Mouse (Mus musculus): ENCODE results near the gene Lipa. TPM values are rescaled to one million over a fixed set of nuclear protein-coding genes. Genes with fewer than 3 reads are reported as not detected.

Lipa gene
- polyA plus RNA-seq, 1 experiment from 2014 or later: 30.7 TPM

DNA sequence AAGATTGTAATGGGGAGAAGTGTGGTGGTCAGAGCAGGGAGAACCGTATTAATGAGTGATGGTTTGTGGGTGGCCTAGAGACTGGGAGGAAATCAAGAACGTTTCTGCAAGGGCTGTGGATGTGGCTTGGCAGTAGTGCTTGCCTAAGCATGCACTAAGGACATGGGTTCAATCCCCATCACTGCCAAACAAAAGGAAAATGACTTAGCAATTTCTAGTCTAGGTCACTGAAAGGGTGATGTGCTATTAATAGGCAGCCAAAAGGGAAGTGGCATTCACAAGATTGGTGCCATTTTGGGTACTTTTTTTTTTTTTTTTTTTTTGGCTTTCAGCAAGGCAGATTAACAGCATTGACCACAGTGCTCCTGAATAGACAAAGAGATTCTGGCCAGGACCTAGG lies 5.9 kb downstream of the Lipa start:
- no peak for ATAC-seq (ENCODE audit: insufficient number of reproducible peaks, insufficient read depth, low FRiP score, low TSS enrichment)
- WGBS: 66% methylated on average over 2 of the region's 2 CpGs
- no peak overlapping the region for H3K27ac ChIP-seq

DNA sequence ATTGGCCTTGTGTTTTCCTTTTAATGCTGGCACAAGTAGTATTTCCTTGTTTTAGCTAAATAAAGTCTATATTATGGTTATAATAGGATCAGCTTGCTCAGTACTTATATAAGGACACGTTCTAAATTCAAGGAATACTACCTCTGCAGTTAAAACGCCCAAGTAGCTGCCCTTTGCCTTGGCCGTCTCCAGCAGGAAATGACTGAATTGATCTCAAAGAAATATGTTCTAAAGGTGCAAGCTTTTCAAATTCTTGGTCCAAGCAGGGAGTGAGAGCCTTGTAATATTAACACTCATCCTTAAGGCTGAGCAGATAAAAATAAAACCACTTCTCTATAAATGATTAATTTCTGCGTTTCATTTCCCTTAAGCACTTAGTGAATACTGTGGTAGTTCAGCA lies 7.2 kb downstream of the Lipa start:
- H3K4me2 ChIP-seq (replicated peaks): no peak overlapping the region
- no peaks in the 10 kb centered on the region for H3K27me3 ChIP-seq
- no peak for ATAC-seq (ENCODE audit: insufficient number of reproducible peaks, insufficient read depth, low FRiP score, low TSS enrichment)
- H3K4me3 ChIP-seq: no peak overlapping the region
- H3K9me3 ChIP-seq: no peaks in the 10 kb centered on the region
- peaks cover 14% of the 10 kb centered on the region; the same call in 1 of the 2 replicates for H3K36me3 ChIP-seq
- 77% methylated on average over 4 of the region's 4 CpGs for WGBS
- H3K4me1 ChIP-seq: peaks cover 7% of the 10 kb centered on the region
- no peak overlapping the region for H3K27ac ChIP-seq
- H3K9ac ChIP-seq: no peak overlapping the region

More for the DNA sequence above, 5.9 kb downstream of the Lipa start:
- Histone ChIP-seq H3K4me2 (replicated peaks) (no peak overlapping the region), H3K4me1 (peaks cover 12% of the 10 kb centered on the region), H3K27me3 (no peaks in the 10 kb centered on the region), H3K9ac (no peak overlapping the region), H3K4me3 (no peak overlapping the region), H3K36me3 (peaks cover 14% of the 10 kb centered on the region; the same call in 1 of the 2 replicates), H3K9me3 (no peaks in the 10 kb centered on the region)

DNA sequence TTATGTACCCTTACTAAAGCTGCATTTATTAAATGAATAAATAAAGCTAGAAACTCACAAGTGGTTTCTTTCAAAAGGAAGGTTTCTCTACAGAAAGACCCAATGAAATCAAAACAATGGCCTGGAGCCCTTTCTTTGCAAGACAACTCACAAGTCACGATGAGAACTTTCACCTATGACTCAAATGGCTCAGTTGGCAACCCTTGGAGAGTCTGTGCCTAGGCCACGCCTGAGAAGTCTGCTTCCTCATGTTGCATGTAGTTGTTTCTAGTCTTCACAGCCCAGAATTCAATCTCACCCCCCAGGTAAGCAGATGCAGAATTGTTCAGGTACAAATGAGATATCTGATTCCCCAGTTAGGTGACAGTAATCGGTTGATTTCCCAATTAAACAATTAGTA lies 7.6 kb downstream of the Lipa start:
- 85% methylated on average over 3 of the region's 3 CpGs for WGBS
- no peaks in the 10 kb centered on the region for H3K9me3 ChIP-seq
- no peak overlapping the region for H3K4me3 ChIP-seq
- no peak overlapping the region for H3K27ac ChIP-seq
- no peak overlapping the region for H3K9ac ChIP-seq
- ATAC-seq (ENCODE audit: insufficient number of reproducible peaks, insufficient read depth, low FRiP score, low TSS enrichment): no peak
- H3K4me1 ChIP-seq: peaks cover 4% of the 10 kb centered on the region
- H3K27me3 ChIP-seq: no peaks in the 10 kb centered on the region
- peaks cover 14% of the 10 kb centered on the region; the same call in 1 of the 2 replicates for H3K36me3 ChIP-seq
- no peak overlapping the region for H3K4me2 ChIP-seq (replicated peaks)

DNA sequence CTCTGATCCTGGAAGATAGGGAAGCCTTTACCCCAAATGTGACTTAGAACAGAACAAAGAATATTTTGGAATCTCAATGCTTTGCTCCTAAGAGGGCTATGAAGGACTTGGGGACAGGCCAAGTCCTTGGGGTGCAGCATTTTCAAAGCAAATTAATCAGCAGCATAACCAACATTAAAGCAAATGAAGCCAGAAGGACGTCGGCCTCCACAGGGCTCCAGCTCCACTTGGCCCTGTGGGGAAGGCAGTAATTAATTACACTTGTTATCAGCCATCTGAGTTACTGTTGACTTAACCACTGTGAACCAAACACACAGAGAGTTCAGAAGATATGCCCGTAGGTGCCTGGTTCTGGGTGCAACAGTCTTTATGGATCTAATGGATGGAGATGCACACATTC lies 8.5 kb downstream of the Lipa start:
- no peak overlapping the region for H3K4me2 ChIP-seq (replicated peaks)
- H3K9ac ChIP-seq: no peak overlapping the region
- H3K27ac ChIP-seq: no peak overlapping the region
- no peak for ATAC-seq (ENCODE audit: insufficient number of reproducible peaks, insufficient read depth, low FRiP score, low TSS enrichment)
- no peaks in the 10 kb centered on the region for H3K4me1 ChIP-seq
- H3K36me3 ChIP-seq: peaks cover 14% of the 10 kb centered on the region; the same call in 1 of the 2 replicates
- no peaks in the 10 kb centered on the region for H3K27me3 ChIP-seq
- 64% methylated on average over 3 of the region's 3 CpGs for WGBS
- H3K9me3 ChIP-seq: no peaks in the 10 kb centered on the region
- no peak overlapping the region for H3K4me3 ChIP-seq

DNA sequence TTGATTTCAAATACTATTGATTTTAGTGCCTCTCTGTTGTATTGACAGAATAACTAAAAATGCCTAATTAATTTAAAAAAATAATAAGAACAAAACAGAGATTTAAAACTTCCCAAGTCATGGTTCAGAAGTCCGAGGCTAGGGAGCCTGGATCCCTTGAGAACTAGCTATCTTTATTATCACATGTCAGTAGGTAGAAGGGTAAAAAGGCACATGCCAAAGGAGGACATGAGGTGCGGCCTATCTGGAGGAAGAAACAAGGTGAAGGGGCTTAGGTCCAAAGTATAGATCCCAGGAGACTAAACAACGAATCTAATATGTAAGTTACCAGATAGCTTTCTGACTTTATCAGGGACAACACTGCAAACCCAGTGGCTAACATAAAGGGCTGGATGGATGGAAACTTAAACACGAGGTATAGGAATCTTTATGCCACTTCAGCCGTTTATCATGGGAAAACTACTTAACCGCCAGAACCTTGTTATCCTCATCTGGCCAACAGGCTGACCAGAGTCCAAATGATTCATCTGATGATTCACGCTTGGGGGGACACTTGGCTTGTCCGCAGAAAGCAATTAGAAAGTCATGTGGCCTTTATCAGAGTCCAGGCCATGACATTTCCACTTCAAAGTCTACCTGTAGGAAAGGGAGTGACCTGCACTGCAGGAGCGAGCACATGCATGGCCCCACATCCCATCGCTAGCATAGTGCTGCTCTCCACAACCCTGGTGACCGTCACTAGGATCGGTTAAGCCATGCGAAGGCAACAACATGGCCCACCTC lies 9.3 kb downstream of the Lipa start:
- no peaks in the 10 kb centered on the region for H3K27me3 ChIP-seq
- no peaks in the 10 kb centered on the region for H3K4me1 ChIP-seq
- peaks cover 14% of the 10 kb centered on the region; the same call in 1 of the 2 replicates for H3K36me3 ChIP-seq
- WGBS: 92% methylated on average over 13 of the region's 13 CpGs
- no peak overlapping the region for H3K27ac ChIP-seq
- ATAC-seq (ENCODE audit: insufficient number of reproducible peaks, insufficient read depth, low FRiP score, low TSS enrichment): no peak
- no peak overlapping the region for H3K4me3 ChIP-seq
- no peaks in the 10 kb centered on the region for H3K9me3 ChIP-seq
- no peak overlapping the region for H3K9ac ChIP-seq
- H3K4me2 ChIP-seq (replicated peaks): no peak overlapping the region

DNA sequence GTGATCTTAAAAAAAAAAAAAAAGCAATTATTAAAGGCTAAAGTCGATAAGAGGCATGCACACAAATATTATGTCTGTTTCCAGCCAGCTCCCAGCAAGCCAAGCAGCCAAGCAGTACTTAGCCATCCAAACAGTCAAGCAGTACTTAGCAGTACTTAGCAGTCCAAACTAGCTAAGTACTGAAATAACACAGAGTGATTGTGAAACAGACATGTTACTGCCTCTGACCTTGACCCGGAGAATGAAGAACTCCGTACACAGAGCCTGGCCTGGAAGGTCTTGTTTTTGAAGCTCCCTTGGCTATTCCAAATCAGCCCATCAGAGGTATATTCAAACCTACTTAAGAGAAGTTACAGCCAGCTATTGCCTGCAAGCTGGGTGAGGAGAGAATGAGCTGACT lies 10.1 kb downstream of the Lipa start:
- Histone ChIP-seq H3K27me3 (no peaks in the 10 kb centered on the region), H3K4me3 (no peak overlapping the region), H3K9me3 (no peaks in the 10 kb centered on the region), H3K4me1 (no peaks in the 10 kb centered on the region), H3K4me2 (replicated peaks) (no peak overlapping the region), H3K36me3 (peaks cover 14% of the 10 kb centered on the region; the same call in 1 of the 2 replicates), H3K9ac (no peak overlapping the region), H3K27ac (no peak overlapping the region)
- no peak for ATAC-seq (ENCODE audit: insufficient number of reproducible peaks, insufficient read depth, low FRiP score, low TSS enrichment)
- 92% methylated on average over 3 of the region's 3 CpGs for WGBS

DNA sequence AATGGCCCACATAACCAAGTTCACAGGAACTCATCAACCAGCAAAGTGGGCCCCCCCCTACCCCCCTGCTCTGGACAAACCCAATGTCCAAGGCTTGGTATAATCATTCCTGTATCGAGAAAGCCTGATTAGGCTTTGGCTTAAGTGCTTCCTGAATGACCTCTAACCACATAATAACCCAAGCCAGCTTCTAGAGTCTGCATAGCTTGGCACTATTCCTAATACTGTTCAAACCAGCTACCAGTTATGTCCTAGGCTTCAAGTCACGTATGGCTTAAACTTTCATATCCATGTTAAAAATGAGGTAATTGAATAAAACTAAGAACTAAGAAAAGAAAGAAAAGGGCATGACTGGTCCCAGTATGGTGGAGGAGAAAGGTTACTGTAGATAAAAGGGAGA lies 10.9 kb downstream of the Lipa start:
- Histone ChIP-seq H3K27ac (no peak overlapping the region), H3K4me1 (no peaks in the 10 kb centered on the region), H3K9me3 (no peaks in the 10 kb centered on the region), H3K4me2 (replicated peaks) (no peak overlapping the region), H3K27me3 (no peaks in the 10 kb centered on the region), H3K4me3 (no peak overlapping the region), H3K36me3 (peaks cover 14% of the 10 kb centered on the region; the same call in 1 of the 2 replicates), H3K9ac (no peak overlapping the region)
- no peak for ATAC-seq (ENCODE audit: insufficient number of reproducible peaks, insufficient read depth, low FRiP score, low TSS enrichment)
- 78% methylated on average over 2 of the region's 2 CpGs for WGBS

DNA sequence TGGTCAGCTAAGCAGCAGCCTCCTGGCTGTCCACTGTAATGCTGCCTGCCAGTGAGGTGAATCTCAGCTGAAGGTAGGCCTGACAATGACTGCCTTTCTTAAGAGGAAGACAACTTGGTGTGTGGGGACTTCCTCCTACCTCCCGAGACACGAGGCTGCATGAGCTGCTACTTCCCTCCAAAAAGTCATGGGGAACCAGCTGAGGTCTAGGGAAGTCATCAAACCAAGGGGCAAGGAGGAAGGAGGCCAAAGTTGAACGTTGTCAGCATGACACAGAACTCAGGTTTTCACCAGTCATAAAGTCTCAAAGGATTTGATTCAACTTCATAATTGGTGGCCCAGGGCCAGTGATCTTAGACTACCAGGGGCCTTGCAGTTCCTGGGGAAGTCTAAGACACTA lies 11.6 kb downstream of the Lipa start:
- H3K27ac ChIP-seq: no peak overlapping the region
- no peaks in the 10 kb centered on the region for H3K4me1 ChIP-seq
- no peaks in the 10 kb centered on the region for H3K27me3 ChIP-seq
- H3K4me2 ChIP-seq (replicated peaks): no peak overlapping the region
- no peak overlapping the region for H3K9ac ChIP-seq
- WGBS: 80% methylated on average over 3 of the region's 3 CpGs
- H3K9me3 ChIP-seq: no peaks in the 10 kb centered on the region
- no peak for ATAC-seq (ENCODE audit: insufficient number of reproducible peaks, insufficient read depth, low FRiP score, low TSS enrichment)
- H3K4me3 ChIP-seq: no peak overlapping the region
- H3K36me3 ChIP-seq: peaks cover 13% of the 10 kb centered on the region; the same call in 1 of the 2 replicates

DNA sequence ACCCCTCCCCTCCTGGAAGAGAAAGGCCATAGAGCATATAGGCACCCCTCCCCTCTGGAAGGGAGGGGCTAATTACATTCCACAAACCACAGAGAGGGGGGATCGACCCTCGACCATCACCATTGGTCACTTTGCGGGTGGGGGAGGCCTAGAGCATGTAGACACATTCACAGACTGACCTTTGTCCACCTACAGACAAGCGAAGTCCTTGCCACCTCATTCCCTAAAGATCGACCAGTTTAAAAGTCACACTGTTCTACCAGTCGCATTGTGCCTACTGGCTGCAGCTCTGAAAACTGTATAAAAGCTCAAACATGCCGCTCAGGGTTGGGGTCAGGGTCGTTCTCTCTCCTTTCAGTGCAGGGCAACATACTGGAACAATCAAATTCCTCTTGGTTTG lies 15.7 kb downstream of the Lipa start:
- H3K27ac ChIP-seq: no peak overlapping the region
- H3K27me3 ChIP-seq: no peaks in the 10 kb centered on the region
- H3K9me3 ChIP-seq: no peaks in the 10 kb centered on the region
- no peak overlapping the region for H3K4me2 ChIP-seq (replicated peaks)
- no peak for ATAC-seq (ENCODE audit: insufficient number of reproducible peaks, insufficient read depth, low FRiP score, low TSS enrichment)
- H3K4me1 ChIP-seq: no peaks in the 10 kb centered on the region
- H3K9ac ChIP-seq: no peak overlapping the region
- H3K4me3 ChIP-seq: no peak overlapping the region
- peaks cover 13% of the 10 kb centered on the region; the same call in 1 of the 2 replicates for H3K36me3 ChIP-seq
- WGBS: 45% methylated on average over 8 of the region's 8 CpGs

DNA sequence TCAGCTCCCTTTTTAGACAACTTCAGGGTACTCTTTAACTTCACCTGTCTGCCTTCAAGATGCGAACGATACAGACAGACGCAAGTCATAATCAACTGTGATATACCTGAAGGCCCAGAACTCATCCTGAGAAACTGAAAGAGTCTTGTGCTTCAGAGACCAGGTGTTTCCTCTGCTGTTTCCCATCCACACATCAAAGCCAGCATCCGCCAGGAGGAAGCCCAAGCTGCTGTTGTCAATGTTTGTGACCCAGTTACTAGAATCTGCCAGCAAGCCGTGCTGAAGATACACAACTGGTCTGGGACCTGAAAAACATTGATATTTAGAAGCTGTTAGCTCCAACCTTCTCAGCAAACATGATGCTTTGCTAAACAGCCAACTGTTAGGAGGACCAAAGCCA lies 16.6 kb downstream of the Lipa start:
- Histone ChIP-seq H3K4me3 (no peak overlapping the region), H3K9me3 (no peaks in the 10 kb centered on the region), H3K9ac (no peak overlapping the region), H3K4me2 (replicated peaks) (no peak overlapping the region), H3K36me3 (peaks cover 20% of the 10 kb centered on the region; the same call in 1 of the 2 replicates), H3K27ac (no peak overlapping the region), H3K4me1 (no peaks in the 10 kb centered on the region), H3K27me3 (no peaks in the 10 kb centered on the region)
- WGBS: 87% methylated on average over 5 of the region's 5 CpGs
- no peak for ATAC-seq (ENCODE audit: insufficient number of reproducible peaks, insufficient read depth, low FRiP score, low TSS enrichment)

DNA sequence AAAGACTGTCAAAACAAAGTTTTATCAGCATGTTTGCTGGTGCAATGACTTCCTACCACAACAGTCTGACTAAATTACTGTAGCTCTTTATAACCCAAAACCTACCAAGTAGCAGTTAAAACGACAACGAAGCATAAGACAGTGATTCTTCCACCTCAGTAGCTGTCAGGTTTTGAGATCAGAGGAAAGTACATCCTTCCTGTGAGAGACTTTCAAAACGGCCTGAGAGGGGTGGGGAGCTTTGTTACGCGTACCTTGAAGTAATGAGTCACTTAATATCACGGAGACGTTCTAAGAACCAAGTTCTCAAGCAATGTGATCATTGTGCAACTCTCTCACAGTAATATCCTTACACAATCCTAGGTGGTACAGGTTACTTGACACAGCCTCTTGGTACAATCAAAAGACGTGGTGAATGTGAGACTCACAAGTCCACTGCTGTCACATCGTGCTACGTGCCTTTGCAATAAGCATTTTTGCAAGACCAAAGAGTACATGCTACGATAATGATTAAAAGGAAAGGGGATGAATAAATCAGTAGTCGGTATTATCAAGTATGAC lies 22.0 kb downstream of the Lipa start:
- no peak overlapping the region for H3K9ac ChIP-seq
- H3K4me3 ChIP-seq: no peak overlapping the region
- H3K36me3 ChIP-seq: peaks cover 25% of the 10 kb centered on the region; the same call in 1 of the 2 replicates
- ATAC-seq (ENCODE audit: insufficient number of reproducible peaks, insufficient read depth, low FRiP score, low TSS enrichment): no peak
- no peak overlapping the region for H3K27ac ChIP-seq
- WGBS: 89% methylated on average over 12 of the region's 12 CpGs
- no peaks in the 10 kb centered on the region for H3K9me3 ChIP-seq
- H3K4me2 ChIP-seq (replicated peaks): no peak overlapping the region
- H3K4me1 ChIP-seq: no peaks in the 10 kb centered on the region
- no peaks in the 10 kb centered on the region for H3K27me3 ChIP-seq

DNA sequence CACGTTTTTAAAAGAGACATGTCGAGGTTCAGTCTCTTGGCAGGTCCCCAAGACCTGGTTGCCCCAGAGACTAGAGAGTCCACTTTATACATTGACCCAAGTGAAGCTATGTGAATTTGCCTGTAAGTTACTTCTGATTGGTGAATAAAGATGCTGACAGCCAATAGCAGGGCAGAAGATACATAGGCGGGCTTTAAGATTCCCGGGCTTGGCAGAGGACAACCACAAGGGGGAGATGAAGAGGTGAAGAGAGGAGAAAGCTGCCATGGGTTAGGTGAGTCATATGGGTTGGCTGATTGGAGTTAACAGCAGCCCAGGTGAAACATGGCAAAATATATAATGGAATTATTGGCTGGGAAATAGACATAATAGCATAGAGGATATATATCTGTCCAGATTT lies 26.5 kb downstream of the Lipa start:
- Histone ChIP-seq H3K4me2 (replicated peaks) (no peak overlapping the region), H3K27ac (no peak overlapping the region), H3K9me3 (no peaks in the 10 kb centered on the region), H3K4me1 (no peaks in the 10 kb centered on the region), H3K27me3 (no peaks in the 10 kb centered on the region), H3K9ac (no peak overlapping the region), H3K36me3 (peaks cover 15% of the 10 kb centered on the region; the same call in 1 of the 2 replicates), H3K4me3 (no peak overlapping the region)
- no peak for ATAC-seq (ENCODE audit: insufficient number of reproducible peaks, insufficient read depth, low FRiP score, low TSS enrichment)
- 37% methylated on average over 4 of the region's 4 CpGs for WGBS
